Mouse (Mus musculus) heart, adult 11 months (tissue): ENCODE results near the gene Sympk.
A peak's percentile ranks its signal among the peaks of the same experiment; 100 is the strongest.
"Not testable (repeated sequence)": the region's sequence is repeated elsewhere in the genome, so short reads cannot be mapped to it uniquely, and the experiment has no call there.

Experiments used
- DNase-seq: peaks from one replicate; pipeline ENCODE4 v3.0.0; 2022

Gene Sympk

DNA sequence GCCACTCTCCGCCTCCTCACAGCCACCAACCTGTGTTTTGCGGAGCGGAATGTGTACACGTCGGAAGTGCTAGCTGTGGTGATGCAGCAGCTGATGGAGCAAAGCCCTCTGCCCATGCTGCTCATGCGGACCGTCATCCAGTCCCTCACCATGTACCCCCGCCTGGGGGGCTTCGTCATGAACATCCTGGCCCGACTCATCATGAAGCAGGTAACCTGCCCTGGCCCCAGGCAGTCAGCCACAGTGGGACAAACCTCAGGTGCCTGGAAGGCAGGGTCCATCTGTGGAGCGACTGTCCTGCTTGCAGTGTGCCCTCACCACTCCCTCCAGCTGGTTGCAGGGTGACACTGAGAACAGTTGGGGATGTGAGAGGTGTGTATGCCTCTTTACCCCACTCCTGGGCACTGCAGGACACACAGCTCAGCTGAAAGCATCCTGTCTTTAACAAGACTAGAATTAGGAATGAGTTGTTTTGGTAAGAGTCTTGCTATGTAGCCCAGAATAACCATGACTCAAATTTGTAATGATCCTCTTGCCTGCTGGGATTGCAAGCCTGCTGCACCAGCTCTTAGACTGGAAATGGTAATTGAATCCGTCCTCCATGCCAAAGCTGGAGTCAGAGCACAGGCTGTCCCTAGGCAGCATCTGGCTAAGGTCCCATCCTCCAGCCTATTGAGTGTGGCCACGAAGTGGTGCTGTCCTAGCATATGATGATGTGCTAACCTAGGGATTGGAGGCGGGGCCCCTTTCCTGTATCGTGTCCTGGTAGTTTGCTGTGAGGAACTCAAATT lies 28.4 kb downstream of the Sympk start:
- peak; percentile 92 for DNase-seq

- peak; percentile 89 for DNase-seq
Measured at GRCm38 (mm10) chr7:19053136-19053532, 29.0 kb downstream of the Sympk start.

DNA sequence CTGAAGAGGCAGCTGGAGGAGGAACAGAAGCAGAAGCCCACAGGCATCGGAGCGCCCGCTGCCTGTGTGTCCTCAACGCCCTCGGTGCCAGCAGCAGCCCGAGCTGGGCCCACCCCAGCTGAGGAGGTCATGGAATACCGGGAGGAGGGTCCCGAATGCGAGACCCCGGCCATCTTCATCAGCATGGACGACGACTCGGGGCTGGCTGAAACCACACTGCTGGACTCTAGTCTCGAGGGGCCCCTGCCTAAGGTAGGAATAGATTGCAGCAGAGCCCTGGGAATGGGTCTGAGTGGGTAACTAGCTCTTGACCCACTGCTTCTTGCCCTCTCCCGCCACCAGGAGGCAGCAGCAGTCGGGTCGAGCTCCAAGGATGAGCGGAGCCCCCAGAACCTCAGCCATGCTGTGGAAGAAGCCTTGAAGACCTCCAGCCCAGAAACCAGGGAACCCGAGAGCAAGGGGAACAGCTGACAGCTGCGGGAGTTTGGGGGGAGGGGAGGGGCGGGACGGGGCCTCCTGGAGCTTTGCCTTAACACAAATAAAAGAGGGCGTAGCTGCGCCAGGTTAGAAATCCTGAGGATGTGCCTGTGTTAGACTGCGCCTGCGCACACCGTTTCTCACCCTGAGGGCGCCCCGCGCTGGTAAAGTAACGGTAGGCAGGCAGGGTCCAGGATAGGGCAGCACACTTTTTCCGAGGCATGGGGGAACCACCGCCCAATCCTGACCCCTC lies 30.0 kb downstream of the Sympk start, which contains the start of gene Rsph6a:
Gene Rsph6a, plus strand, starts transcription at position 644 of the 730 bp plus-strand sequence.
- DNase-seq, result peak; percentile 90

DNA sequence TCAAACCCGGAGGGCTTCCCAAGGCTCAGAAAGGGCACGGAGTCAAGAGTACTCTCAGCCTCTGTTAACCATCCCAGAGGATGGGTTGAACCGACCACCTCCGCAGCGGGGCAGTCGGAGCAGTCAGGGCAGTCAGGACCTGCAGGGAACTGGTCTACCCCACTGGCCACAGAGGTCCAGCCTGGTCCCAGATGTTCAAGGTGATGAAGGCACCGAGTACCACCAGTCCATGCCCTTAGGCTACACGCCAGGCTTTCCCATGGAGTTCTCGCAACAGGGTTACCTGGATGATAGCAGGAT lies 30.6 kb downstream of the Sympk start:
- no peak for DNase-seq

DNA sequence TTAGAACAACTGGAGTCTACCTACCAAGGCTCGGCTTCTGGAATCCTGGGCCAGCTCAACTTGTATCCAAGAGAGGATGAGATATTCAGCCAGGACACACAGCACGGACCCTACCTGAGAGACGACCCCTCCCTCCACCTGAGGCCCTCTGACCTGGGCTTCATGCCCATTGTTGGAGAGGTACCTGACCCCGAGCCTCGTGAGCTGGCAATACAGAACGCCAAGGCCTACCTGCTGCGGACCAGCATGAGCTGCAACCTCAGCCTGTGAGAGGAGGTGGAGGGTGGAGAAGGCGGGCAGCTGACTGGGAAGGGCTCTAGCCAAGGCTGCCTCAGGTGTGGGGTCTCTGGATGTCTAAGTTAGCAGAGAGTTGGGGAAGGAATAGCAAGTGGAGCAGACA lies 30.9 kb downstream of the Sympk start:
- DNase-seq, result peak; percentile 84

GRCm38 (mm10) chr7:19057405-19057804 lies 33.2 kb downstream of the Sympk start:
- DNase-seq, result peak; percentile 78

DNA sequence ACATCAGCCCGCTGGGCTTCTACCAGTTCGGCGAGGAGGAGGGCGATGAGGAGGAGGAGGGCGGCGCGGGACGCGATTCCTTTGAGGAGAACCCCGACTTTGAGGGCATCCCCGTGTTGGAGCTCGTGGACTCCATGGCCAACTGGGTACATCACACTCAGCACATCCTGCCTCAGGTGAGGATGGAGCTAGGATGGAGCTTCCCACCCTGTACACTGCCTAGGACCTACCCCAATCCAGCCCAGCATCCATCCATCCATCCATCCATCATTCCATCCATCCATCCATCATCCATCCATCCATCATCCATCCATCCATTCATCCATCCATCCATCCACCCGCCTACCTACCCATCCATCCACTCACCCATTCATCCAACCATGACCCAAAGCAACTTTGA lies 41.7 kb downstream of the Sympk start:
- DNase-seq, result no peak

DNA sequence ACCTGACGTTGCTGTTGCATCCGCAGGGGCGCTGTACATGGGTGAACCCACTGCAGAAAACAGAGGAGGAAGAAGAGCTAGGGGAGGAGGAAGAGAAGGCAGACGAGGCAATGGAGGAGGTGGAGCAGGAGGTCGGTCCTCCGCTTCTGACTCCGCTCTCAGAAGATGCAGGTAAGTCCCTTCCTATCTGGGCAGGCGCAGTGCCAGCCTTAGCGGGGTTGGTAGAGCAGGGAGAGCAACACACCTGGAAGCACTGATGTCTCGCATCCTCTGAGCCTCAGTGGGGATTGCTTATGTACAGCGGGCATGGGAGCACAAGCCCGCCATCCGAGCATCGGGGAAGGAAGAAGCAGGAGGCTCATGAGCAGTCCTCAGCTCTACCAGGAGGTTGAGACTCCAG lies 42.9 kb downstream of the Sympk start:
- no peak for DNase-seq

DNA sequence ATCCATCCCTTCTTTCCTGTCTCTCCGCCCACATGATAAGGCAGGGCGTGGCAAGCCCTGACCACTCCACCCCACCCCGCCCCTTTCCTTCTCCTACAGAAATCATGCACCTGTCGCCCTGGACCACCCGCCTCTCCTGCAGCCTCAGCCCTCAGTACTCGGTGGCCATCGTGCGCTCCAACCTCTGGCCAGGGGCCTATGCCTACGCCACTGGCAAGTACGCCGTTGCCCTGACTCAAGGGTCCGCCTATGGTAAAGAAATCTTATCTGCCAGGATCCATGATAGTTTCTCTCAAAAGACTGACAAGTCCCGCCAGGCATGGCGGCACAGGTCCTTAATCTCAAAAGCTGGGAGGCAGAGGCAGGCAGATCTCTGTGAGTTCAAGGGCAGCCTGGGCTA lies 43.8 kb downstream of the Sympk start:
- DNase-seq, result peak; percentile 90

DNA sequence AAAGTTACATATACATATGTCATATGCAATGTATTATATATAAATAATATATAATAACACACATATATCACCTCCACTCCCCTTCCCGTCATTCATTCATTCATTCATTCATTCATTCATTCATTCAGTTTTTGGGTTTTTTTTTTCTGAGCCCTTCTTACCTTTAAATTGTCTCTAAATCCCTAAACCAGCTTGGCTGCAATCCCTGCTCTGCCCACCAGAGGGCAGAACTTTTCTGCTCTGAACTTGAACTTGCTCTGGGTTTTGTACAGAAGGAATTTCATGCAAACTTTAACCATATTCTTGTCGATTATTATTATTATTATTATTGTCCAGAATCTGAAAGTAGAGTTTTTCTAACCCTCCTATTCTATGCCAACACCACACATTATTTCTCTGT lies 44.5 kb downstream of the Sympk start:
- DNase-seq, result no peak

DNA sequence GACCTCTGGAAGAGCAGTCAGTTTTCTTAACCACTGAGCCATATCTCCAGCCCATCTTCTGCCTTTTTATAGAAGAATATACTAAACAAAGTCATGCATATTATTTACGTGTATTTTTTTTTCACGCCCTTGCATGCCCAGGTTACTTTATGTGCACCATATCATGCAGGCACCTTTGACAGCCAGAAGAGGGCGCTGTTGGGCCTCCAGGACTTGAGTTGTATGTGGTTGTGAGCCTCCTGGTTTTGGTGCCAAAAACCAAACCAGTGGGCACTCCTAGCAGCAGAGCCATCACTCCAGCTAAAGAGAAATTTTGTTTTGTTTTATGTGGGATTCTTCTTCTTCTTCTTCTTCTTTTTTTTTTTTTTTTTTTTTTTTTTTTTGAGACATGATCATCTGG lies 45.3 kb downstream of the Sympk start:
- DNase-seq, result no peak

GRCm38 (mm10) chr7:19071024-19071423 lies 46.8 kb downstream of the Sympk start:
- DNase-seq, result not testable (repeated sequence)

DNA sequence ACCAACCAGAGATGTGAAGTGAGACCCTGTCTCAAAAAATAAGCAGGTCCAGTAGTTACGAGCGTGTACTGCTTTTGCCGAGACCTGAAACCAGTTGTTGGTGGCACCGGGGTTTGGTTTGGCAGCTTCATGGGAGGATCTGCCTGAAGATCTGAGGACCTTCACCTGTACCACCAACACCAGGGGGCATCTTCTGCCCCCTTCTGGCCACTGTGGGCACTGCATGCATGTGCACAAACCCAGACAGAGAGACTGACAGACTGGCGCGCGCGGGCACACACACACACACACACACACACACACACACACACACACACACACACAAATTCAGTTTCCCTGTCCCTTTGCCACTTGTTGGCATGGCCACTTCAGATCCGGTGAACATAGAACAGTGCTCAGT lies 49.3 kb downstream of the Sympk start:
- no peak for DNase-seq

- DNase-seq, result no peak
Measured at GRCm38 (mm10) chr7:19074494-19074893, 50.3 kb downstream of the Sympk start.

DNA sequence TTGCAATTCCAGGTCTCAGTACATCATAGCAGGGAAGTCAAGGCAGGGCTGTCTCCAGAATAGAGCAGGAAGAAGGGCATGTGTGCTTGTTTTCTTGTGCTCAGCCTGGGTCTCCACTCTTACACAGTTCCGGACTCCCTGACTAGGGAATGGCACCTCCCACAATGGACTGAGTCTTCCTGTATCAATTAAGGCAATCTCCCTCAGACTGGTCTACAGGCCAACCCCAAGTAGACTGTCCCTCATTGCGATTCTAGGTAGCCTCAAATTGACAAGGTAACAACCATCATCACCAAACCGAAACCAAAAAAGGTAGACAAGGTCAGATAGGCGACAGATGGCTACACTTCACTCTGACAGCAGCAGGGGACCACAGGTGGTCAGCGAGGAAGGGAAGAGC lies 51.1 kb downstream of the Sympk start:
- peak; percentile 92 for DNase-seq

GRCm38 (mm10) chr7:19075723-19076585 lies 51.8 kb downstream of the Sympk start, which contains the start of gene Dmwd:
Gene Dmwd (plus strand): TSS chr7:19076227.
- peak; percentile 100 for DNase-seq

DNA sequence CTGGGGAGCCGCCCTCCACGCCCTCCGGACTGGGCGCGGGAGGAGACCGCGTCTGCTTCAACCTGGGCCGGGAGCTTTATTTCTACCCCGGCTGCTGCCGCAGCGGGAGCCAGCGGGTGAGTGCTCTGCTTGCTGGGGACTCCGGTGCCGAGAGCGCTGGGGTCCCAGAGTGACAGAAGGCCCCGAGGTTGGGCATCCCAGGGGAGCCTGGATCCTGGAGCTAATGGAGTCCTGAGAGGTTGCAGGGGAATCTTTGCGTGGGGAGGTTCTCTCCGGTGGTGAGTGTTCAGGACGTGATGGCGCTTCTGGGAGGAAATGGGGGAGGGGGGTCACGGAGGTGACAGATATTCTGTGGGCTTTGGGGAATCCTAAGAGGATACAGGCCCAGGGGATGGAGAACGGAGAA lies 52.4 kb downstream of the Sympk start:
- peak; percentile 96 for DNase-seq

- DNase-seq, result peak; percentile 97
Measured at GRCm38 (mm10) chr7:19077761-19078160, 53.6 kb downstream of the Sympk start.

DNA sequence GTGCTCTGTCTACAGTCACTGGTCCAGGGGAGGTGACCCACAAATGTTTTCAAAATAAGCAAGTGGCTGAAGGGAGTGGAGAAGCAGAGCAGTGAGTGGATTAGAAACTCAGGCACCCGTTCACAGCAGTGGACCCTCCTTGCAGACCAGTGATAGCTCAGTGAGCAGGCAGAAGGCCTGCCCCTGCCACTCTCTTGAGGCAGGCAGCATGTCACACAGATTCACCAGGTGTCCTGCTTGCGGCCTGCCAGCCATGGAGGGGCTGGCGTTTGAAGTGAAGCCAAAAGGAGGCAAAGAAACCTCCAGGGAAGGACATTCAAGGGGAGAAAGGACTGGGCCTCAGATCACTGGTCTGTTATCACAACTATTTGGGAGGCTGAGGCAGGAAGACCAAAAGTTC lies 54.6 kb downstream of the Sympk start:
- DNase-seq, result peak; percentile 91

GRCm38 (mm10) chr7:19080451-19080950 lies 56.3 kb downstream of the Sympk start:
- peak; percentile 90 for DNase-seq

GRCm38 (mm10) chr7:19082171-19082570 lies 58.0 kb downstream of the Sympk start:
- DNase-seq, result peak; percentile 94

DNA sequence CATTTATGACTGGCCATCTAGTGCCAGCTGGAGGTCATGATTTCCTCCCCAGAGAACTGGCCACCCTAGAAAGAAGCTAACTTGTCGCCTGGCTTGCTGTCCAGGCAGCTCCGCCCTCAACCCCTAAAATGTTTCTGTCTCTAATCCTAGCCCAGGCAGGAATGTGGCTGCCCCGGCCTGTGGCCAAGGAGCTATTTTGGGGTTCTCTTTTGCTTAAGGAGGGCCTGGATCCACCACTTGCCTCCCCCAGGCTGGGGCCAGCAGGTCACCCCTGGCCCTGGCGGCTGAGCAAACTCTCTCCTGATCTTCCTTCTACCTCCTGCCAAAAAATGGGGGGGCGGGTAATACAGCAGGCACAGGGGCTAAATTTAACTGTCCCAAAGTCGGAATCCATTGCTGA lies 58.9 kb downstream of the Sympk start:
- DNase-seq, result peak; percentile 99

DNA sequence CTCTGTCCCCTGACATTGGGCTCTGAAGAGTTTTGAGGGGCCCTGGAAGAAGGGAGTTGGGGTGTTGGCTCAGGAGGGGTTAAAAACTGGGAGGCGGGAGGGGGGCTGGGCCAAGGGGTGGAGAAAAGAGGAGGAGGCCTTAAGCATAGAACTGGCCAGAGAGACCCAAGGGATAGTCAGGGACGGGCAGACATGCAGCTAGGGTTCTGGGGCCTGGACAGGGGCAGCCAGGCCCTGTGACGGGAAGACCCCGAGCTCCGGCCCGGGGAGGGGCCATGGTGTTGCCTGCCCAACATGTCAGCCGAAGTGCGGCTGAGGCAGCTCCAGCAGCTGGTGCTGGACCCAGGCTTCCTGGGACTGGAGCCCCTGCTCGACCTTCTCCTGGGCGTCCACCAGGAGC lies 59.5 kb downstream of the Sympk start, which contains the start of gene Dmpk:
Gene Dmpk, plus strand, starts transcription at position 149 of the 400 bp plus-strand sequence.
- peak; percentile 98 for DNase-seq
